Mouse (Mus musculus) brain, embryonic 14.5 days (tissue): ENCODE data around the gene Nomo1.

Source experiments
- CTCF ChIP-seq: fragments of 200-500 bp; IDR thresholded peaks from 2 replicates; pipeline ENCODE4 v1.5.1; 2012; ENCODE audit warnings: inconsistent platforms, mild to moderate bottlenecking, moderate library complexity, borderline replicate concordance; ENCODE audit not compliant: insufficient read depth, insufficient read length; ENCODE audit errors: extremely low read depth
- POLR2A ChIP-seq: fragments of 200-500 bp; IDR thresholded peaks from 2 replicates; pipeline ENCODE4 v1.6.1; 2012; ENCODE audit warnings: mild to moderate bottlenecking, inconsistent platforms, borderline replicate concordance; ENCODE audit not compliant: poor library complexity, insufficient read depth, insufficient read length, severe bottlenecking; ENCODE audit errors: extremely low read depth

DNA sequence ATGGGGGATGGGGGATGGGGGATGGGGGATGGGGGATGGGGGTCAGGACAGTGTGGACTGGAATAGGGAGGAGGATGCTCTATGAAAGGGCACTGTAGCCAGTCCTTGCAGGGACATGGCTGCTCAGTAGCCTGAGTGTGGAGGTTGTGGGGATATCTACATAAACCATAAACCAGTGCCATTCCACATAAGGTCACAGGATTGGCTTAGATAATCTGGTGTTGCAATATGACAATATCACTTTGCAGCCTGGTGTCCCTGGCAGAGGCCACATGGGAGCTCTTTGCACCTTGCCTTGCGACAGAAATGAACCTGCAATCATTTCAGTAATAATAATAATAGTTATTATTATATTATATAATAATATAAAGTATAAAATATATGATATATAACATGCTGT, 45.2 kb upstream of the Nomo1 start:
- no peak for TF ChIP-seq CTCF
- TF ChIP-seq POLR2A, result no peak
